Mouse (Mus musculus) liver, embryonic 12.5 days (tissue): Measurements from ENCODE around the gene B3gnt7. TPM values are rescaled to one million over a fixed set of nuclear protein-coding genes. Genes with fewer than 3 reads are reported as not detected.
"Not testable (repeated sequence)": the region's sequence is repeated elsewhere in the genome, so short reads cannot be mapped to it uniquely, and the experiment has no call there.

Source experiments
- ATAC-seq: fragments of 200-750 bp; cut with Nextera tagmentation; 2 replicates; pipeline ENCODE4 v1.8.0; 2017; ENCODE audit warnings: moderate number of reproducible peaks, mild to moderate bottlenecking, moderate library complexity
- H3K27ac ChIP-seq: fragments of 300-500 bp; sonication (generic); 2 replicates; pipeline ENCODE4 v1.5.1; 2016; ENCODE audit warnings: mild to moderate bottlenecking
- H3K27me3 ChIP-seq: fragments of 300-500 bp; sonication (generic); replicated peaks from 2 replicates; pipeline ENCODE4 v1.6.1; 2016; ENCODE audit warnings: mild to moderate bottlenecking, moderate library complexity
- H3K36me3 ChIP-seq: fragments of 300-500 bp; sonication (generic); 2 replicates; pipeline ENCODE4 v1.6.1; 2016; ENCODE audit warnings: mild to moderate bottlenecking, moderate library complexity
- H3K4me1 ChIP-seq: fragments of 300-500 bp; sonication (generic); 2 replicates; pipeline ENCODE4 v1.6.1; 2016
- H3K4me2 ChIP-seq: fragments of 300-500 bp; sonication (generic); 2 replicates; pipeline ENCODE4 v1.6.1; 2016; ENCODE audit warnings: mild to moderate bottlenecking, moderate library complexity
- H3K4me3 ChIP-seq: fragments of 300-500 bp; sonication (generic); 2 replicates; pipeline ENCODE4 v1.5.1; 2016; ENCODE audit warnings: mild to moderate bottlenecking, moderate library complexity
- H3K9ac ChIP-seq: fragments of 300-500 bp; sonication (generic); 2 replicates; pipeline ENCODE4 v1.6.1; 2016; ENCODE audit warnings: mild to moderate bottlenecking, moderate library complexity
- H3K9me3 ChIP-seq: fragments of 300-500 bp; sonication (generic); replicated peaks from 2 replicates; pipeline ENCODE4 v1.6.1; 2016; ENCODE audit warnings: mild to moderate bottlenecking, moderate library complexity
- WGBS: fragments of 180-500 bp; shearing (Covaris S2); methylation state at CpG from one replicate; pipeline ENCODE4 v1.1.7; 2016; ENCODE audit not compliant: insufficient replicate concordance; 5-methylcytosine and 5-hydroxymethylcytosine counted together
- polyA plus RNA-seq: library from polyadenylated mRNA; unstranded; fragments of >200 nt; fragmentation: Nextera tagmentation; extraction: Ambion mirVana; gene quantifications from 2 replicates; pipeline ENCODE4 v1.2.1, GENCODE M21; 2016

Gene B3gnt7
- polyA plus RNA-seq, 1 experiment from 2014 or later: 4.8 TPM

DNA sequence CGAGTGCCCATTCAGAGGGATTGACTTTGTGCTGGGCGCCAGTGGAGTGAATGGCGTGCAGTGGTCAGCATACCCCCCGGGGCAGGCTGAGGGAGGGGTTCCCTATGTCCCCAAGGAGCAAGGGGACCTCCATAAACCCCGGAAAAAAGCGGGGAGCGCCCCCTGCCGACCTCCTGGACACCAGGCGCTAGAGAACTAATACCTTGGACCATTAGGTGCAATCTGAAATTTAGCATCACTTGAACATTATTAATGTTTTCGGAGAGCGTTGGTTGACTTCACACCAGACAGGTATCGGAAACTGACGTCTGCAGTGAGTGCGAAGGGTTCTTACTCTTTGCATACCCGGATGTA, 11.1 kb downstream of the B3gnt7 start:
- WGBS: 32% methylated on average over 15 of the region's 15 CpGs
- peak overlapping the region; percentile 13; the same call in 1 of the 2 replicates for H3K4me3 ChIP-seq
- no peaks in the 10 kb centered on the region for H3K27me3 ChIP-seq
- H3K9me3 ChIP-seq: no peaks in the 10 kb centered on the region
- ATAC-seq: no peak
- H3K4me2 ChIP-seq: peak overlapping the region; percentile 47
- no peaks in the 10 kb centered on the region for H3K36me3 ChIP-seq
- H3K4me1 ChIP-seq: peaks cover 48% of the 10 kb centered on the region
- peak overlapping the region; percentile 89 for H3K27ac ChIP-seq
- no peak overlapping the region for H3K9ac ChIP-seq

DNA sequence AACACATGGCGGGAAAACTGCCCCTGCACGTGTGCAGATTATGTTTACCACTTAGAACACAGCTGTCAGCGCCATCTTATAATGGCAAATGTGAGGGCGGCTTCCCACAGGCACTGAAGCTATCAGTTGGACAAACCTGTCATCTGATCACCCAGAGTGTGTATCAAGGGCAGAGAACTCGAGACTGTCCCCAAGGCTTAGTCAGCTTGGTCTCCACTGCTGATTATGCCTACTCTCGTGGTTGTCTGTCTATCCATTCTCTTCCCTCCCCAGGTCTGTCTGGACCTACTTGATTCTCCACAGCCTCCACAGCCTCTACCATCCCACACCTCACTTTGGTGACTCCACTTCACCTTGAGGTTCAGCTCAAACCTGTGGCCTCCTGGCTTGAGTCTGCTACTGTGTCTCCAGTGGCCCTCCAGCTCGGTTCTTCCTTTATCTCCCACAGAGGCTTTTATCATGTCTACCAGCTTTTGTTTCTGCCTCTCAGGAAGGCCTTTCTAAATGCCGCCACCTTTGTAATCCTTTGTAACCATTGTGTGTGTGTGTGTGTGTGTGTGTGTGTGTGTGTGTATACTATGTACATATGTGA, 18.3 kb downstream of the B3gnt7 start:
- no peaks in the 10 kb centered on the region for H3K27me3 ChIP-seq
- no peaks in the 10 kb centered on the region for H3K4me1 ChIP-seq
- no peak overlapping the region for H3K27ac ChIP-seq
- H3K9me3 ChIP-seq: no peaks in the 10 kb centered on the region
- ATAC-seq: peak; percentile 60; the same call in 1 of the 2 replicates
- H3K9ac ChIP-seq: no peak overlapping the region
- no peak overlapping the region for H3K4me2 ChIP-seq
- no peak overlapping the region for H3K4me3 ChIP-seq
- WGBS: 57% methylated on average over 7 of the region's 8 CpGs
- H3K36me3 ChIP-seq: no peaks in the 10 kb centered on the region

DNA sequence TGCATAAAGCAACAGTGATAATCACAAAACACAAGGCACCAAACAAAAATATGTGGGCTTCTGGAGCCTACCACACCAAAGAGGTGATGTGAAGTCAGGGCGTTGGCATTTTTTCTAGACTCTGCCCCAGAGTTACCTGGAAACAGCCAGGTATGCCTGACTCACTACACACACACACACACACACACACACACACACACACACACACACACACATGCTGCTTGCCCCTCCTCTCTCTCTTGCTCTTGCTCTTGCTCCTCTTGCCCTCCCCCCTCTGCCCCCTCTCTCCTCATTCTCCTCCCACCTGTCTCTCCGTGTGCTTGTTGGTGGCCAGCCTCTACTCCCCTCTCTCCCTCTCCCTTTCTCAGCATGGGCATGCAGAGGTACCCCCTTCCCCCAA, 33.7 kb downstream of the B3gnt7 start:
- no peaks in the 10 kb centered on the region for H3K4me1 ChIP-seq
- H3K36me3 ChIP-seq: no peaks in the 10 kb centered on the region
- H3K27me3 ChIP-seq: 0 out of 2 replicates have a peak, but pooled peaks cover 7% of the 10 kb centered on the region
- WGBS: 22% methylated on average over 2 of the region's 2 CpGs
- ATAC-seq: no peak
- H3K9ac ChIP-seq: no peak overlapping the region
- H3K9me3 ChIP-seq: no peaks in the 10 kb centered on the region
- H3K4me3 ChIP-seq: no peak overlapping the region
- no peak overlapping the region for H3K4me2 ChIP-seq
- H3K27ac ChIP-seq: no peak overlapping the region

DNA sequence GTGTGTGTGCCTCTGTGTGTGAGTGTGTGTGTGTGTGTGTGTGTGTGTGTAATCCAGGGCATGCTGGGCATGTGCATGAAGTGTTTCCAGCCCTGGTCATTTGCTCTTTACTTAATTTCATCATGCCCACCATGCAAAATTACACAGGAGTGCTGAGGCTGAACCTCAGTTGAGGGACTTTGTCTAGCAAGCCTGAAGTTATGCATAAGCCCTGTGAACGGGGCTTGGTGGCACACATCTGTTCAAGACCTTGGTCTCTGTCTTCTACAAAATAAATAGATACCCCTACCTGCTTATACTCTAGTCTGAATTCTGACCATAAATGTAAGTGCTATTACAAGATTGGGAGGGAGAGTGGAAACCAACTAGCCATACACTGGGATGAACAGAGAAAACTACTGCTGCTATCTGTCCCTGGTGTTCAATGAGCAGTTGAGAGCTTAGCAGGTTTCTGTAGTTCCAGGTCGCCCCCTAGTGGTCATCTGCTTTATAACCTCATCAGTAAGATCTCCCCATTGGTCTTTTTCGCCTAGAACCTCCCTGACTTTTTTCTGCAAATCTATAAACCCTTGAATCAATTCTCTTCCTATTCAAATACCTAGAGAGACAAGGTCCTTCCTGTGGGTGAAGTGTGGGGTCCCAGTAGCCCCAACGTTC, 36.7 kb downstream of the B3gnt7 start:
- Histone ChIP-seq H3K9ac (no peak overlapping the region), H3K4me3 (no peak overlapping the region), H3K27me3 (0 out of 2 replicates have a peak, but pooled peaks cover 7% of the 10 kb centered on the region), H3K4me1 (no peaks in the 10 kb centered on the region), H3K4me2 (no peak overlapping the region), H3K9me3 (no peaks in the 10 kb centered on the region), H3K36me3 (no peaks in the 10 kb centered on the region), H3K27ac (no peak overlapping the region)
- ATAC-seq: peak; percentile 69
- WGBS: 27% methylated on average over 4 of the region's 4 CpGs

DNA sequence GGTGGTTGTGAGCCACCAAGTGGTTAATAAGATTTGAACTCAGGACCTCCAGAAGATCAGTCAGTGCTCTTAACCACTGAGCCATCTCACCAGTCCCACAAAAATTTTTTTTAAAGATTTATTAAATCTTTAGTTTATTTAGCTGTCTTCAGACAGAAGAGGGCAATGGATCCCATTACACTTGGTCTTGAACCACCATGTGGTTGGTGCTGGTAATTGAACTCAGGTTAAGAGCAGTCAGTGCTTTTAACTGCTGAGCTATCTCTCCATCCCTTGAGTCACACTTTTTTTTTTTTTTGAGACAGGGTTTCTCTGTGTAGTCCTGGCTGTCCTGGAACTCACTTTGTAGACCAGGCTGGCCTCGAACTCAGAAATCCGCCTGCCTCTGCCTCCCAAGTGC, 38.5 kb downstream of the B3gnt7 start:
- H3K4me1 ChIP-seq, H3K9ac ChIP-seq, H3K36me3 ChIP-seq, H3K27ac ChIP-seq, H3K4me2 ChIP-seq, H3K9me3 ChIP-seq, H3K4me3 ChIP-seq, ATAC-seq, H3K27me3 ChIP-seq: not testable (repeated sequence)
- WGBS: 75% methylated on average over 2 of the region's 2 CpGs

- no peak overlapping the region for H3K4me3 ChIP-seq
- H3K36me3 ChIP-seq: peaks cover 15% of the 10 kb centered on the region
- H3K27ac ChIP-seq: no peak overlapping the region
- no peak overlapping the region for H3K4me2 ChIP-seq
- H3K9me3 ChIP-seq: no peaks in the 10 kb centered on the region
- H3K27me3 ChIP-seq: no peaks in the 10 kb centered on the region
- no peaks in the 10 kb centered on the region for H3K4me1 ChIP-seq
- 83% methylated on average over 2 of the region's 2 CpGs for WGBS
- H3K9ac ChIP-seq: no peak overlapping the region
- ATAC-seq: no peak
Observed at GRCm38 (mm10) chr1:86342371-86342770, 39.7 kb downstream of the B3gnt7 start.

DNA sequence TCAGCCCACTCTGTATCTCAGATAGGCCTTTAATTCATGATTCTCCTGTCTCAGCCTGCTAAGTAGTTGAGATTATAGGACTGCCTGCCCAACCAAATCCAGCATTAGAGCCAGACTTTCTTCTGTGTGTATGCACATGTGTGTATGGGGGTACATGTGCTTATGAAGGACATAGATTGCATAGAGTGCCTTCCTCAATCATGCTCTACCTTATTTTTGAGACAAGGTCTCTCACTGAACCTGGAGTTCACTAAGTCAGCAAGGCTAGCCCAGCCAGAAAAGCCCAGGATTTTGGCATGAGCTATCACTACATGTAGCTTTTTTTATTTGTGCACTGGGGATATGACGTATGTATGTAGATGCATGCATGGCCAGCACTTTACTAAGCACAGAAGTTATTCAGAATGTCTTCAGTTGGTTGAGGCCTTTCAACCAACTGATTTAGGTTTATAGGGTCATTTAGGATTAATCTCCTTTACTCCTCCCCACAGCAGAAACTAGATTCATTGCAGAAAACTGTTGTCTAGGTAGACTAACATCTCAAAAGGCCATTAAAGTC, 40.5 kb downstream of the B3gnt7 start:
- Histone ChIP-seq H3K9ac (no peak overlapping the region), H3K4me2 (no peak overlapping the region), H3K27me3 (no peaks in the 10 kb centered on the region), H3K27ac (no peak overlapping the region), H3K36me3 (peaks cover 23% of the 10 kb centered on the region), H3K4me3 (no peak overlapping the region), H3K9me3 (no peaks in the 10 kb centered on the region), H3K4me1 (no peaks in the 10 kb centered on the region)
- 88% methylated on average over 1 of the region's 1 CpGs for WGBS
- ATAC-seq: no peak

DNA sequence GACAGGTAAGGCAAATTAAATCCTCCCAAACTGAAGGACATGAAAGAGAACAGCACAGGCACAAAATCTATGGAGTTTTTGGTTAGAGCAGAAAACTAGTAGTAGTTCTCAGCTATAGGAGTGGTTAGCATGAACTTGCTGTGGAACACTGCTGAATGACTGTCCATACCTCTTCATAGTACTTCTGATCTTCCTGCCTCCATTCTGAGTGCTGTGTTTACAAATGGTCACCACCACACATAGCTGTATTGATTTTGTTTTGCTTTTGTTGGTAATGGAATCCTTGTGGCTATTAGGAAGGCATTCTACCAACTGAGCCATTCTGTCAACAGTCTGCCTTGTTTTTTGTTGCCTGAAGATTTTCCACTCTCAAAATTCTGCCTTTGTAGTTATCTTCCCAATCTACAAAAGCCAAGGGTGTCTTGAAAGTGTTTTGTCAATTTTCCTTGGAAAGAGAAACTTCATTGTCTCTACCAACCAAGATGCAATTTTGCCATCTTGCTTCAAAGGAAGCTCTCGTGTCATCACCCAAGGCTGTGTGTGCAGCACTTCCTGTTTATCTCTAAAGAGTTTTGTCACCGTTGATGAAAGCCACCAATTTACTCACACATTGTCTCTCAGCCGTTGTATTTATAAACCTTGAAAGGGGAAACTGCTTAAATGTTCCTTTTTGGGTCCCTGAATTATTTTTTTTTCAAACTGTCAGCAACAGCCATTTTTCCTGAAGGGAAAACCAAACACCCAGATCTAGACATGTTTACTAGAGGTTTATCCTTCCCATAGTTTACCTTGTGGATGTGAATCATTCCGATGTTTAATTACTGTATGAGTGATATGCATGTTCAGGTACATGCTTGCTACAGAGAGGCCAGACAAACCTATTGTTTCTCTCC, 41.6 kb downstream of the B3gnt7 start:
- 31% methylated on average over 4 of the region's 4 CpGs for WGBS
- H3K4me2 ChIP-seq: no peak overlapping the region
- H3K9ac ChIP-seq: no peak overlapping the region
- H3K27ac ChIP-seq: no peak overlapping the region; the same call in 1 of the 2 replicates
- H3K36me3 ChIP-seq: peaks cover 33% of the 10 kb centered on the region
- H3K27me3 ChIP-seq: no peaks in the 10 kb centered on the region
- no peak overlapping the region for H3K4me3 ChIP-seq
- no peaks in the 10 kb centered on the region for H3K4me1 ChIP-seq
- no peaks in the 10 kb centered on the region for H3K9me3 ChIP-seq
- no peak for ATAC-seq

DNA sequence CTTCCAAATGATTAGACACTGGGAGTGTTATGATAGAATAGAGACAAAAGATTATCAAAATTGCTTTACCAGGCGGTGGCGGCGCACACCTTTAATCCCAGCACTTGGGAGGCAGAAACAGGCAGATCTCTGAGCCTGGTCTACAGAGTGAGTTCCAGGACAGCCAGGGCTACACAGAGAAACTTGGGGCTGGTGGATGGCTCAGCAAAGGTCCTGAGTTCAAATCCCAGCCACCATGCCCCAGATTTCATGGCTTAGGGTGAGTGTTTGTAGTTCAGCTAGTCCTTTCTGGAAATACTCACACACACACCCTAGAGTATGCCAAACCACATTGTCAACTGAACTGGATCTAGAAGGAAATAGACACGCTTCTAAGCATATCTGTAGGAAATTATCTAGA, 42.4 kb downstream of the B3gnt7 start:
- Histone ChIP-seq H3K9ac (no peak overlapping the region), H3K4me3 (no peak overlapping the region), H3K36me3 (peaks cover 42% of the 10 kb centered on the region), H3K27ac (no peak overlapping the region), H3K27me3 (no peaks in the 10 kb centered on the region), H3K9me3 (no peaks in the 10 kb centered on the region), H3K4me2 (no peak overlapping the region), H3K4me1 (no peaks in the 10 kb centered on the region)
- whole genome bisulfite sequencing: 68% methylated on average over 4 of the region's 4 CpGs
- no peak for ATAC-seq

DNA sequence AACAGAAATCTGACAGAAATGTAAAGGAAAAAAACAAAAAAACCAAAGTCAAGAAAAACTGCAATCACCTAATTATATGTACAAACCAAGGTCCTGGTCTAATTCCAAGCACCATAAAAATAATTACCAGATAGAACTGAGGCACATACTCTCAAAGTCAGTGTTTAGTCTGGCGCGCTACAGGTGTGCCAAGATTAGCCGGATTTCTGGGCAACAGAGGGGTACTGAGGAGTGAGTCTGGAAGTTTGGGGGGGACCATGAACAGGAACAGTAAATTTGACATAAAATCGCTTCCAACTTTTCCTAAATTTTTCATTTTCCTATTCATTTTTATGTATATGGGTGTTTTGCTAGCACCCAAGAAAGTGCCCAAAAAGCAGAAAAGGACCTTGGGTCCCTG, 43.3 kb downstream of the B3gnt7 start:
- Histone ChIP-seq H3K4me2 (no peak overlapping the region), H3K27me3 (no peaks in the 10 kb centered on the region), H3K4me1 (no peaks in the 10 kb centered on the region), H3K27ac (no peak overlapping the region; the same call in 1 of the 2 replicates), H3K4me3 (no peak overlapping the region), H3K9ac (no peak overlapping the region), H3K36me3 (peaks cover 51% of the 10 kb centered on the region), H3K9me3 (no peaks in the 10 kb centered on the region)
- 76% methylated on average over 4 of the region's 4 CpGs for WGBS
- no peak for ATAC-seq

DNA sequence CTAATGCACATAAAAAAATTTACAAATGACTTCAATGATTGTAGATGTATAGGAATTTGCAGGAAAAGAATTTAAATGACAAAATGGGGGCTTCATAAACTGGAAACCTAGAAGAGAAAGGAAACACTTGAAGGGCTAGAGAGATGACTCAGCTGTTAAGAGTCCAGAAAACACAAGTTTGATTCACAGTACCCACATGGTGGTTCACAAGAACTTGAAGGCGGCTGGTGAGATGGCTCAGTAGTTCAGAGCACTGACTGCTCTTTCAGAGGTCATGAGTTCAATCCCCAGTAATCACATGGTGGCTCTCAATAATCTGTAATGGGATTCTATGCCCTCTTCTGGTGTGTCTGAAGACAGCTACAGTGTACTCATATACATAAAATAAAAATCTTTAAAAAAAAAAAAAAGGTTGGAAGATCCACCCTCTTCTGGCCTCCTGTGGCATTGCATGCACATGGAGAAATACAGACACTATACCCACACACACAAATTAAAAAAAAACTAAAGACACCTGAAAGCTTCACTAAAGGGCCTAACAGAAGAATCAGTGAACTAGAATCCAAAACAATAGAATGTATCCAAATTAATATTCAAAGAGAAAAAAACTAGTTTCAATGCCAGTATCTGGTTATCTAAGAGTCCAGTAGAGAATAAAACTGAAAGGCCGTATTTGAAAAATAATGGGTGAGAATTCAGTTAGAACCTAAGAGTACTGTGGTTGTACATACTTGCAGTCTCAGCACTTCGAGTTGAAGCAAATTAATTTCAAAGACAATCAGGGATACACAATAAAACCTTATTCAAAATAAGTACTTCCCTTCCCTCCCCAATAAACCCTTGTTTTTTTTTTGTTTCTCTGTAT, 44.5 kb downstream of the B3gnt7 start:
- Histone ChIP-seq H3K27me3 (no peaks in the 10 kb centered on the region), H3K27ac (no peak overlapping the region), H3K9me3 (no peaks in the 10 kb centered on the region), H3K36me3 (peaks cover 62% of the 10 kb centered on the region), H3K4me2 (no peak overlapping the region), H3K9ac (no peak overlapping the region), H3K4me3 (no peak overlapping the region), H3K4me1 (no peaks in the 10 kb centered on the region)
- ATAC-seq: no peak
- 71% methylated on average over 3 of the region's 3 CpGs for WGBS
